Mouse (Mus musculus) kidney, adult 8-10 months (tissue): ENCODE measurements at regions not wholly inside any gene's neighbourhood (a gene's known extent, or its start where the extent isn't known, plus 50 kb on each side); places are given as distances from the start of the nearest gene placed in this dataset.
"Not testable (repeated sequence)": the region's sequence is repeated elsewhere in the genome, so short reads cannot be mapped to it uniquely, and the experiment has no call there.

Source experiments
- DNase-seq, 2 experiments: peaks; one replicate each; pipeline ENCODE4 v3.0.0; 2022

GRCm38 (mm10) chr13:52217066-52217465, 314.0 kb downstream of the Diras2 start:
- no peak for DNase-seq

- no peak for DNase-seq
Measured at GRCm38 (mm10) chr13:52217741-52218140, 313.3 kb downstream of the Diras2 start.

- peak in 1 of 2 experiments; percentile 35 for DNase-seq
Measured at GRCm38 (mm10) chr13:52222315-52223097, 308.6 kb downstream of the Diras2 start.

GRCm38 (mm10) chr13:52223098-52223962, 307.7 kb downstream of the Diras2 start:
- DNase-seq: peak; percentile 24 to 38

- no peak for DNase-seq
Measured at GRCm38 (mm10) chr13:52233971-52234370, 297.1 kb downstream of the Diras2 start.

GRCm38 (mm10) chr13:52236105-52236504, 295.0 kb downstream of the Diras2 start:
- peak; percentile 20 to 26 for DNase-seq

GRCm38 (mm10) chr13:52239563-52239962, 291.5 kb downstream of the Diras2 start:
- no peak for DNase-seq

- DNase-seq: no peak
Measured at GRCm38 (mm10) chr13:52241761-52242160, 289.3 kb downstream of the Diras2 start.

- DNase-seq: no peak
Measured at GRCm38 (mm10) chr13:52249492-52249891, 281.6 kb downstream of the Diras2 start.

- no peak for DNase-seq
Measured at GRCm38 (mm10) chr13:52250371-52250770, 280.7 kb downstream of the Diras2 start.

GRCm38 (mm10) chr13:52252303-52252702, 278.8 kb downstream of the Diras2 start:
- DNase-seq: no peak

GRCm38 (mm10) chr13:52252726-52253125, 278.4 kb downstream of the Diras2 start:
- not testable (repeated sequence) for DNase-seq

GRCm38 (mm10) chr13:52253138-52253537, 277.9 kb downstream of the Diras2 start:
- DNase-seq: peak in 1 of 2 experiments; percentile 6

GRCm38 (mm10) chr13:52254185-52254584, 276.9 kb downstream of the Diras2 start:
- DNase-seq: peak; percentile 4 to 8

- no peak for DNase-seq
Measured at GRCm38 (mm10) chr13:52255697-52256096, 275.4 kb downstream of the Diras2 start.

- no peak for DNase-seq
Measured at GRCm38 (mm10) chr13:52258373-52258772, 272.7 kb downstream of the Diras2 start.

- DNase-seq: no peak
Measured at GRCm38 (mm10) chr13:52262949-52263550, 268.0 kb downstream of the Diras2 start.

- no peak for DNase-seq
Measured at GRCm38 (mm10) chr13:52268279-52268678, 262.8 kb downstream of the Diras2 start.

- DNase-seq: no peak
Measured at GRCm38 (mm10) chr13:52273502-52274246, 257.4 kb downstream of the Diras2 start.

GRCm38 (mm10) chr13:52275196-52275595, 255.9 kb downstream of the Diras2 start:
- no peak for DNase-seq

- DNase-seq: peak in 1 of 2 experiments; percentile 12
Measured at GRCm38 (mm10) chr13:52275675-52276074, 255.4 kb downstream of the Diras2 start.

- DNase-seq: no peak
Measured at GRCm38 (mm10) chr13:52277195-52277594, 253.9 kb downstream of the Diras2 start.

- no peak for DNase-seq
Measured at GRCm38 (mm10) chr13:52278831-52279230, 252.2 kb downstream of the Diras2 start.
